Comparison of ENCODE assay signal across 20 mouse cellular contexts in the genomic region with DNA sequence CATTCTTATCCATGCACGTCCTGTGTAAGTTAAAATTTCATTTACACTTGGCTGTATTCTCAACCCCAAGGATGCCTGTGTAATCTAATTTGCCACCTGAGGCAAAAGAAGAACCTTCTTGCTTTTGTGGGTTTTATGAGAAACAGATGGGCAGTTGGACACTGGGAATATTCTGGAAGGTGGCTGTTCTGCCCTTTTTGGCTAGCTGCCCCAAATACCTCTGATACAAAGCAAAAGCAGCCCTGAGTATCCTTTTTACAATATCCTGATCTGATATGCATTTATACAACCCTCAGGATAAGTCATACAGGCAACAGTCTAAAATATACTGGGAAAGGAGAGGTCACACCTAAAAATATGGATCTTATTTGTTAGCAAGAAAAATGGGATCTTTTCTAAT.
"Had no signal": no experiment of that assay in that cellular context is flagged by ENCODE, and none has a peak within 500 bp of the region (broad histone marks: within the 10 kb centered on the region; RNA-seq: fewer than 3 reads in every experiment).

No protein-coding gene starts in this region.

- H3K9ac ChIP-seq: kidney, embryonic 15.5 days; liver, embryonic 12.5 days; liver, embryonic 15.5 days; lung, embryonic 15.5 days had no signal

- ATAC-seq: liver, embryonic 12.5 days had no signal

- H3K4me3 ChIP-seq: kidney, embryonic 15.5 days; left cerebral cortex, adult 2 months; liver, embryonic 12.5 days; liver, embryonic 15.5 days; lung, embryonic 15.5 days; megakaryocyte, embryonic 14.5 days; midbrain, embryonic 10.5 days had no signal

- H3K9me3 ChIP-seq: kidney, embryonic 15.5 days; liver, embryonic 12.5 days; liver, embryonic 15.5 days; lung, embryonic 15.5 days; megakaryocyte, embryonic 14.5 days; midbrain, embryonic 10.5 days had no signal

- H3K4me2 ChIP-seq: kidney, embryonic 15.5 days; liver, embryonic 12.5 days; liver, embryonic 15.5 days; lung, embryonic 15.5 days had no signal

- H3K27ac ChIP-seq: kidney, embryonic 15.5 days; left cerebral cortex, adult 2 months; liver, embryonic 12.5 days; liver, embryonic 15.5 days; lung, embryonic 15.5 days; midbrain, embryonic 10.5 days; stomach, postnatal 0 days had no signal

- H3K4me1 ChIP-seq: kidney, embryonic 15.5 days; liver, embryonic 12.5 days; liver, embryonic 15.5 days; lung, embryonic 15.5 days; megakaryocyte, embryonic 14.5 days; midbrain, embryonic 10.5 days had no signal

- H3K36me3 ChIP-seq: kidney, embryonic 15.5 days; liver, embryonic 12.5 days; liver, embryonic 15.5 days; lung, embryonic 15.5 days; midbrain, embryonic 10.5 days had no signal

- H3K27me3 ChIP-seq: liver, embryonic 12.5 days; liver, embryonic 15.5 days; lung, embryonic 15.5 days had no signal

- DNase-seq: kidney, adult 8-10 months; kidney, postnatal 10 days; kidney, postnatal 36 days; layer of hippocampus, postnatal 36 days; liver; lung, postnatal 10 days; lung, postnatal 36 days; midbrain, embryonic 14.5 days; right cerebral cortex, postnatal 4 days; thymus, adult 2 months; thymus, postnatal 14 days; thymus, postnatal 4 days had no signal
